Mouse (Mus musculus): ENCODE data around the gene Isg20l2. TPM values are rescaled to one million over a fixed set of nuclear protein-coding genes. Genes with fewer than 3 reads are reported as not detected.
A peak's percentile ranks its signal among the peaks of the same experiment; 100 is the strongest.

Gene Isg20l2
- polyA plus RNA-seq, 1 experiment = 19.4 TPM

GRCm38 (mm10) chr3:87960191-87960585 is 30.1 kb downstream of the Isg20l2 start:
- Histone ChIP-seq H3K4me2 (ENCODE audit: low read depth) (peak overlapping the region; percentile 88), H3ac (ENCODE audit: control insufficient read depth, insufficient read length) (no peak overlapping the region), H3K79me2 (ENCODE audit: control insufficient read depth, insufficient read depth) (no peaks in the 10 kb centered on the region), H3K4me3 (peak overlapping the region; percentile 14), H3K36me3 (ENCODE audit: control insufficient read depth, insufficient read depth) (no peaks in the 10 kb centered on the region), H3K27me3 (ENCODE audit: control insufficient read depth, insufficient read depth, insufficient read length) (no peaks in the 10 kb centered on the region)
- TF ChIP-seq MYOD1 (IDR thresholded peaks at IDR 0.05; ENCODE audit: control insufficient read depth in 1 of 3, insufficient read length in 2 of 3, low read depth in 2 of 3) (no peak), CEBPB (IDR thresholded peaks at IDR 0.05; ENCODE audit: insufficient read depth, poor library complexity, severe bottlenecking) (no peak), SRF (IDR thresholded peaks at IDR 0.05; ENCODE audit: control insufficient read depth, insufficient read length, low read depth) (no peak), REST (IDR thresholded peaks at IDR 0.05; ENCODE audit: insufficient read depth, insufficient read length) (no peak), POLR2AphosphoS2 (IDR thresholded peaks at IDR 0.05; ENCODE audit: insufficient read length, low read depth) (no peak), TCF12 (IDR thresholded peaks at IDR 0.05; ENCODE audit: insufficient read depth, poor library complexity, severe bottlenecking) (no peak), TCF3 (IDR thresholded peaks at IDR 0.05; ENCODE audit: insufficient read length, low read depth) (no peak), POLR2A (IDR thresholded peaks at IDR 0.05; ENCODE audit: insufficient read length, low read depth) (no peak), USF1 (IDR thresholded peaks at IDR 0.05; ENCODE audit: low read depth) (no peak), MYOG (IDR thresholded peaks at IDR 0.05; ENCODE audit: control insufficient read depth in 1 of 3, insufficient read depth in 1 of 3, insufficient read length in 2 of 3, low read depth in 2 of 3) (no peak), MAX (IDR thresholded peaks at IDR 0.05; ENCODE audit: low read depth) (no peak), E2F4 (IDR thresholded peaks at IDR 0.05; ENCODE audit: insufficient read depth) (no peak)

GRCm38 (mm10) chr3:87960586-87961191 is 30.6 kb downstream of the Isg20l2 start:
- Histone ChIP-seq H3ac (ENCODE audit: control insufficient read depth, insufficient read length) (no peak overlapping the region), H3K4me3 (peak overlapping the region; percentile 14), H3K79me2 (ENCODE audit: control insufficient read depth, insufficient read depth) (no peaks in the 10 kb centered on the region), H3K27me3 (ENCODE audit: control insufficient read depth, insufficient read depth, insufficient read length) (no peaks in the 10 kb centered on the region), H3K36me3 (ENCODE audit: control insufficient read depth, insufficient read depth) (no peaks in the 10 kb centered on the region), H3K4me2 (ENCODE audit: low read depth) (peak overlapping the region; percentile 88)
- TF ChIP-seq TCF12 (IDR thresholded peaks at IDR 0.05; ENCODE audit: insufficient read depth, poor library complexity, severe bottlenecking) (no peak), E2F4 (IDR thresholded peaks at IDR 0.05; ENCODE audit: insufficient read depth) (peak; percentile 30), POLR2A (IDR thresholded peaks at IDR 0.05; ENCODE audit: insufficient read length, low read depth) (peak; percentile 34)

- H3K79me2 ChIP-seq (ENCODE audit: control insufficient read depth, insufficient read depth) = peaks cover 40% of the 10 kb centered on the region
- TF ChIP-seq POLR2AphosphoS2 (IDR thresholded peaks at IDR 0.05; ENCODE audit: insufficient read length, low read depth) = no peak
- TF ChIP-seq MAX (IDR thresholded peaks at IDR 0.05; ENCODE audit: low read depth) = no peak
- no peak for TF ChIP-seq REST (IDR thresholded peaks at IDR 0.05; ENCODE audit: insufficient read depth, insufficient read length)
- no peak for TF ChIP-seq TCF12 (IDR thresholded peaks at IDR 0.05; ENCODE audit: insufficient read depth, poor library complexity, severe bottlenecking)
- TF ChIP-seq USF1 (IDR thresholded peaks at IDR 0.05; ENCODE audit: low read depth) = no peak
- TF ChIP-seq MYOD1 (IDR thresholded peaks at IDR 0.05; ENCODE audit: control insufficient read depth in 1 of 3, insufficient read length in 2 of 3, low read depth in 2 of 3) = no peak
- no peak for TF ChIP-seq CEBPB (IDR thresholded peaks at IDR 0.05; ENCODE audit: insufficient read depth, poor library complexity, severe bottlenecking)
- no peak for TF ChIP-seq MYOG (IDR thresholded peaks at IDR 0.05; ENCODE audit: control insufficient read depth in 1 of 3, insufficient read depth in 1 of 3, insufficient read length in 2 of 3, low read depth in 2 of 3)
- H3K36me3 ChIP-seq (ENCODE audit: control insufficient read depth, insufficient read depth) = peaks cover 17% of the 10 kb centered on the region
- peak overlapping the region; percentile 98 for H3ac ChIP-seq (ENCODE audit: control insufficient read depth, insufficient read length)
- H3K4me2 ChIP-seq (ENCODE audit: low read depth) = peak overlapping the region; percentile 93
- H3K4me3 ChIP-seq = peak overlapping the region; percentile 100
- H3K27me3 ChIP-seq (ENCODE audit: control insufficient read depth, insufficient read depth, insufficient read length) = no peaks in the 10 kb centered on the region
Observed at GRCm38 (mm10) chr3:87970184-87970938, 40.2 kb downstream of the Isg20l2 start.

GRCm38 (mm10) chr3:87970939-87971488 is 40.9 kb downstream of the Isg20l2 start, which contains the start of gene Nes:
Gene Nes, plus strand, starts transcription at chr3:87971078.
- H3K79me2 ChIP-seq (ENCODE audit: control insufficient read depth, insufficient read depth) = peaks cover 46% of the 10 kb centered on the region
- H3ac ChIP-seq (ENCODE audit: control insufficient read depth, insufficient read length) = peak within 1 kb of the TSS; percentile 98
- peak within 1 kb of the TSS; percentile 100 for H3K4me3 ChIP-seq
- TF ChIP-seq SRF (IDR thresholded peaks at IDR 0.05; ENCODE audit: control insufficient read depth, insufficient read length, low read depth) (no peak), CEBPB (IDR thresholded peaks at IDR 0.05; ENCODE audit: insufficient read depth, poor library complexity, severe bottlenecking) (no peak), TCF3 (IDR thresholded peaks at IDR 0.05; ENCODE audit: insufficient read length, low read depth) (no peak), REST (IDR thresholded peaks at IDR 0.05; ENCODE audit: insufficient read depth, insufficient read length) (no peak), POLR2AphosphoS2 (IDR thresholded peaks at IDR 0.05; ENCODE audit: insufficient read length, low read depth) (peak; percentile 96), POLR2A (IDR thresholded peaks at IDR 0.05; ENCODE audit: insufficient read length, low read depth) (peak; percentile 84), MYOG (IDR thresholded peaks at IDR 0.05; ENCODE audit: control insufficient read depth in 1 of 3, insufficient read depth in 1 of 3, insufficient read length in 2 of 3, low read depth in 2 of 3) (peak in 1 of 3 experiments; percentile 50), USF1 (IDR thresholded peaks at IDR 0.05; ENCODE audit: low read depth) (no peak), TCF12 (IDR thresholded peaks at IDR 0.05; ENCODE audit: insufficient read depth, poor library complexity, severe bottlenecking) (no peak), MAX (IDR thresholded peaks at IDR 0.05; ENCODE audit: low read depth) (no peak), MYOD1 (IDR thresholded peaks at IDR 0.05; ENCODE audit: control insufficient read depth in 1 of 3, insufficient read length in 2 of 3, low read depth in 2 of 3) (peak in 1 of 3 experiments; percentile 28), E2F4 (IDR thresholded peaks at IDR 0.05; ENCODE audit: insufficient read depth) (peak; percentile 83)
- H3K36me3 ChIP-seq (ENCODE audit: control insufficient read depth, insufficient read depth) = peaks cover 23% of the 10 kb centered on the region
- H3K4me2 ChIP-seq (ENCODE audit: low read depth) = peak within 1 kb of the TSS; percentile 93
- H3K27me3 ChIP-seq (ENCODE audit: control insufficient read depth, insufficient read depth, insufficient read length) = no peaks in the 10 kb centered on the region
